18 mouse cellular contexts compared by ENCODE assay signal in the genomic region with DNA sequence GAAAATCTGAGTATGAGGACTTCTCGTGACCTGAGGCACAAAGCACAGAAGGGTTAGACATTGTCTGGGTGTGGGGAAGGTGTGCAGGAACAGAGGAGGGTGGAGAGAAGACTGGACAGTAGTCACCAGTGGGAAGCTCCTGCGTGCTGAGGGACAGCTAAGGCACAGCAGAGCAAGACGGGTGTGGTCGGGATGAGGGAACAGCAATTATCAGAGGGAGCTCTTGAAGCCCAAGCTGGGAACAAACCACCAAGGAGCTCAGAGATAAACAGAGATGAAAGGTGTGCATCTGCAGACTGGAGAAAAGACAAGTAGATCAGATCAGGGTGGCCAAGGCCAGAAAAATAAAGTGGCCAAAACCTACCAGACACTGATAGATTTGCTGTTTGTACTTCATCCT.
"Had no signal": no experiment of that assay in that cellular context is flagged by ENCODE, and none has a peak within 500 bp of the region (broad histone marks: within the 10 kb centered on the region; RNA-seq: fewer than 3 reads in every experiment).

No protein-coding gene starts in this region.

- H3K9ac ChIP-seq: liver, embryonic 15.5 days; liver, postnatal 0 days; lung, embryonic 15.5 days; midbrain, embryonic 13.5 days; midbrain, embryonic 15.5 days; neural tube, embryonic 12.5 days; stomach, embryonic 15.5 days had no signal

- H3K9me3 ChIP-seq: liver, embryonic 15.5 days; lung, embryonic 15.5 days; midbrain, embryonic 13.5 days; midbrain, embryonic 15.5 days; neural tube, embryonic 12.5 days; stomach, embryonic 15.5 days had no signal

- H3K4me1 ChIP-seq: lung, embryonic 15.5 days; midbrain, embryonic 15.5 days; neural tube, embryonic 12.5 days; stomach, embryonic 15.5 days had no signal

- H3K4me3 ChIP-seq: liver, embryonic 15.5 days; lung, embryonic 15.5 days; midbrain, embryonic 13.5 days; midbrain, embryonic 15.5 days; neural tube, embryonic 12.5 days; stomach, embryonic 15.5 days had no signal

- H3K27ac ChIP-seq: liver, embryonic 15.5 days; lung, embryonic 15.5 days; macrophage; midbrain, embryonic 13.5 days; midbrain, embryonic 15.5 days; neural tube, embryonic 12.5 days; stomach, embryonic 15.5 days; stomach, postnatal 0 days had no signal

- H3K36me3 ChIP-seq: lung, embryonic 15.5 days; midbrain, embryonic 13.5 days; midbrain, embryonic 15.5 days; stomach, embryonic 15.5 days had no signal

- H3K4me2 ChIP-seq: liver, embryonic 15.5 days; lung, embryonic 15.5 days; midbrain, embryonic 11.5 days; midbrain, embryonic 13.5 days; midbrain, embryonic 15.5 days; neural tube, embryonic 12.5 days; stomach, embryonic 15.5 days had no signal

- DNase-seq: liver, postnatal 0 days; lung, adult 2 months; lung, postnatal 14 days; lung, postnatal 36 days; right cerebral cortex, postnatal 14 days; thymus, adult 2 months; thymus, postnatal 25 days; thymus, postnatal 4 days had no signal

- H3K27me3 ChIP-seq: liver, embryonic 15.5 days; lung, embryonic 15.5 days; midbrain, embryonic 13.5 days; midbrain, embryonic 15.5 days; neural tube, embryonic 12.5 days; stomach, embryonic 15.5 days had no signal

- ATAC-seq: liver, postnatal 0 days; lung, postnatal 0 days; midbrain, embryonic 13.5 days; midbrain, embryonic 15.5 days had no signal
